Mouse (Mus musculus) C2C12 (cell line): ENCODE data around the gene Stap2.

Experiments
- CEBPB ChIP-seq: IDR thresholded peaks from one replicate; pipeline ENCODE4 v1.6.1; 2011; ENCODE audit warnings: low read depth, mild to moderate bottlenecking, control low read depth, moderate library complexity
- CTCF ChIP-seq: IDR thresholded peaks from one replicate; pipeline ENCODE4 v1.5.1; 2011; ENCODE audit not compliant: control insufficient read depth, insufficient read depth, insufficient read length
- USF1 ChIP-seq: IDR thresholded peaks from one replicate; pipeline ENCODE4 v1.6.1; 2011; ENCODE audit warnings: low read depth, mild to moderate bottlenecking, control low read depth, moderate library complexity

DNA sequence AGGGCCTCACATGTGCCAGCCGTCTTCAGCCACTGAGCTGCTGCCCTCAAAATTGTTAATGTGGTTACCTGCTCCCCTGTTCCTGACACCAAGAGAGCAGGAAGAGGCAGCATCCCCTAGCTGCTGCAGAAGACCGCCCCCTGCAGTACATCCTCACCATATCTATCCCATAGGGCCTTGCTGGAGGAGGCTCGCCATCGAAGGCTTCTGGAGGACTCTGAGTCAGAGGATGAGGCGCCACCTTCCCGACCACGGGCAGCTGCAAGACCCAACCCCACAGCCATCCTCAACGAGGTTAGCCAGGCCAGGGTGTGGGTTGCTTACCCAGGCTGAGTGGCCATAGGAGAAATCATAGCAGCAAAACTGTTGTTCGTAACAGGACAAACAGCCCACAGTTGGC is 40.4 kb downstream of the Stap2 start:
- TF ChIP-seq CTCF (no peak), USF1 (no peak), CEBPB (no peak)
